Mouse (Mus musculus) E14TG2a.4 (cell line): Measurements from ENCODE around the gene Kank2.

Source experiments
- CTCF ChIP-seq: conservative IDR thresholded peaks from 2 replicates; pipeline ENCODE4 v1.5.1; 2014; ENCODE audit warnings: low read length
- NANOG ChIP-seq: IDR thresholded peaks from 2 replicates; pipeline ENCODE4 v1.6.1; 2014; ENCODE audit warnings: borderline replicate concordance, low read length, mixed read lengths
- POU5F1 ChIP-seq: IDR thresholded peaks from 2 replicates; pipeline ENCODE4 v1.6.1; 2014; ENCODE audit warnings: low read length, borderline replicate concordance

DNA sequence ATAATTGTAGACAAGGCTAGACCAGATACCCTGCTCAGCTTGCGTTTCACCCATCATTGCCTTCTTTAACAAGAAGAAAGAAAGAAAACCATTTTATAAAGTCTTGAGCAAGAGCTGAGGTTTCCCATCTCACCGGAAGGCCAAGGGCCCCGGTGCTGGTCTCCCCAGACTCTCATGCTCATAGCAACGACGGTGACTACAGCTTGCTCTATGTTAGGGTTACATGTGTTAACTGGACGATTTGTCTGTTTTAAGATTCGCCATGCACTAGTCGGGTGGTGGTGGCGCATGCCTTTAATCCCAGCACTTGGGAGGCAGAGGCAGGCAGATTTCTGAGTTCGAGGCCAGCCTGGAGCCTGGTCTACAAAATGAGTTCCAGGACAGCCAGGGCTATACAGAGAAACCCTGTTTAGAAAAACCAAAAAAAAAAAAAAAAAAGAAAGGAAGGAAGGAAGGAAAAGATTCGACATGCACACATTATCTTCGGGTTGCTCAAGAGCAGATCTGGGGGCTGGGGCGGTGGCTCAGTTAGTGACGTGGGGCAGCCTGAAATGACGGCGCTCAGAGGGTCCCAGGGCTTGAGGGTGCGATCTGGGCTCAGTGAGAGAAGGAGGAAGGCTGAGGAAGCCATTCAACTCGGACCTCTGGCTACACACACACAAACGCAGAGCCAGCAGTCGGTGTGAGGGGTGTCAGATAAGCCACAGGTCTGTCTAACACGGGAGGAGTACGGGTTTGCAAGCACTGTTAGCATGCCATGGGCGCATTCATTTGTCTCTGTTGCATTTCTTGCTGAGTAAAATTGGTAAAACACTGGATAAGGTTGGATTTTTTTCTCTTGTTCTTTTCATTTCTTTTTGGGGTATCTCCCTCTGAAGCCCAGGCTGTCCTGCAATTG is 73.1 kb downstream of the Kank2 start:
- no peak for TF ChIP-seq CTCF
- TF ChIP-seq POU5F1, result no peak
- no peak for TF ChIP-seq NANOG
